Mouse (Mus musculus): ENCODE results near the gene S100pbp. TPM values are rescaled to one million over a fixed set of nuclear protein-coding genes. Genes with fewer than 3 reads are reported as not detected.
A peak's percentile ranks its signal among the peaks of the same experiment; 100 is the strongest.

The S100pbp gene
- polyA plus RNA-seq, 1 experiment from 2014 or later: 19.1 TPM

DNA sequence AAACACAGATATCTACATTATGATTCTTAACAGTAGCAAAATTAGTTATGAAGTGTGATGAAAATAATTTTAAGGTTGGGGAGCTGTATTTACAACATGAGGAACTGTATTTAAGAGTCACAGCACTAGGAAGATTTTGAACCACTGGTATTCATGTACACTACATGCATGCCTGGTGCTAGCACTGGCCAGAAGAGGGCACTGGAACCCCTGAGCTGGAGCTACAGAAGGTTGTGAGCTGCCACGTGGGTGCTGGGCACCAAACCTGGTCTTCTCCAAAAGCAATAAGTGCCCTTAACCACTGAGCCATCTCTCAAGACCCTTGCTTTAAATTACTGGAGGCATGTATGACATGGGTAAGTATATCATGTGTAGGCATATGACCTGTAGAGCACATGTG is 17.0 kb downstream of the S100pbp start:
- H3K4me3 ChIP-seq (ENCODE audit: low read length): no peak overlapping the region
- no peak for ATAC-seq
- WGBS: 54% methylated on average over 1 of the region's 1 CpGs

GRCm38 (mm10) chr4:129161581-129162255 is 27.8 kb downstream of the S100pbp start:
- Histone ChIP-seq H3K36me3 (ENCODE audit: control insufficient read depth, insufficient read depth, low read length) (peaks cover 9% of the 10 kb centered on the region; the same call in 1 of the 2 replicates), H3K27me3 (replicated peaks; ENCODE audit: control insufficient read depth, insufficient read depth, low read length) (no peaks in the 10 kb centered on the region), H3K9me3 (ENCODE audit: control insufficient read depth, low read length) (no peaks in the 10 kb centered on the region), H3K4me3 (ENCODE audit: low read length) (no peak overlapping the region), H3K9ac (ENCODE audit: low read depth, low read length) (no peak overlapping the region), H3K27ac (ENCODE audit: low read depth, low read length) (no peak overlapping the region), H3K4me2 (ENCODE audit: low read length) (no peak overlapping the region), H3K4me1 (ENCODE audit: control insufficient read depth, insufficient read depth, low read depth, low read length) (no peaks in the 10 kb centered on the region)
- 75% methylated on average over 4 of the region's 4 CpGs for WGBS
- ATAC-seq: no peak

More for the DNA sequence above, 17.0 kb downstream of the S100pbp start:
- H3K9ac ChIP-seq (ENCODE audit: low read depth, low read length): no peak overlapping the region
- H3K36me3 ChIP-seq (ENCODE audit: control insufficient read depth, insufficient read depth, low read length): peaks cover 23% of the 10 kb centered on the region
- H3K4me1 ChIP-seq (ENCODE audit: control insufficient read depth, insufficient read depth, low read depth, low read length): no peaks in the 10 kb centered on the region
- no peak overlapping the region for H3K27ac ChIP-seq (ENCODE audit: low read depth, low read length)
- H3K27me3 ChIP-seq (replicated peaks; ENCODE audit: control insufficient read depth, insufficient read depth, low read length): no peaks in the 10 kb centered on the region
- no peaks in the 10 kb centered on the region for H3K9me3 ChIP-seq (ENCODE audit: control insufficient read depth, low read length)
- H3K4me2 ChIP-seq (ENCODE audit: low read length): no peak overlapping the region

DNA sequence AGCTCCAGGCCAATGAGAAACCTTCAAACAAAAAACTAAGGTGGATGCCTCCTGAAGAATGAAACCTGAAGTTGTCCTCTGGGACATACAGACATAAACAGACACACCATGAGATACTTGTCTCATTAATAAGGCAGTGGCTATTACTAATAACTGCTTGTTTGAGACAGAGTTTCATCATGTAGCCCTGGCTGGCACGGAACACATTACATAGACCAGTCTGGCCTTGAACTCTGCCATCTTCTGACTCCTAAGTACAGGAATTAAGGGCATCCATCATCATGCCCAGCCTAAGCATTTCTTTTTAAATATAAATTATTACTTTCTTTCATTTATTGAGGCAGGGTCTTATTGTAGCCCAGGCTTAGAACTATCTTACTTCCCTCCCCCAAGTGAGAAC is 28.5 kb downstream of the S100pbp start:
- Histone ChIP-seq H3K9me3 (ENCODE audit: control insufficient read depth, low read length) (no peaks in the 10 kb centered on the region), H3K27ac (ENCODE audit: low read depth, low read length) (no peak overlapping the region), H3K36me3 (ENCODE audit: control insufficient read depth, insufficient read depth, low read length) (peaks cover 10% of the 10 kb centered on the region; the same call in 1 of the 2 replicates), H3K4me3 (ENCODE audit: low read length) (no peak overlapping the region), H3K9ac (ENCODE audit: low read depth, low read length) (no peak overlapping the region), H3K4me2 (ENCODE audit: low read length) (no peak overlapping the region), H3K4me1 (ENCODE audit: control insufficient read depth, insufficient read depth, low read depth, low read length) (no peaks in the 10 kb centered on the region), H3K27me3 (replicated peaks; ENCODE audit: control insufficient read depth, insufficient read depth, low read length) (no peaks in the 10 kb centered on the region)
- no peak for ATAC-seq
- WGBS: 88% methylated on average over 1 of the region's 1 CpGs

GRCm38 (mm10) chr4:129158549-129158948 is 31.0 kb downstream of the S100pbp start:
- H3K4me3 ChIP-seq (ENCODE audit: low read length): no peak overlapping the region
- H3K9ac ChIP-seq (ENCODE audit: low read depth, low read length): no peak overlapping the region
- no peak overlapping the region for H3K4me2 ChIP-seq (ENCODE audit: low read length)
- no peak overlapping the region for H3K27ac ChIP-seq (ENCODE audit: low read depth, low read length)
- ATAC-seq: no peak
- no peaks in the 10 kb centered on the region for H3K9me3 ChIP-seq (ENCODE audit: control insufficient read depth, low read length)
- peaks cover 10% of the 10 kb centered on the region; the same call in 1 of the 2 replicates for H3K36me3 ChIP-seq (ENCODE audit: control insufficient read depth, insufficient read depth, low read length)
- no peaks in the 10 kb centered on the region for H3K4me1 ChIP-seq (ENCODE audit: control insufficient read depth, insufficient read depth, low read depth, low read length)
- WGBS: 74% methylated on average over 3 of the region's 3 CpGs
- no peaks in the 10 kb centered on the region for H3K27me3 ChIP-seq (replicated peaks; ENCODE audit: control insufficient read depth, insufficient read depth, low read length)

- no peak for ATAC-seq
- H3K36me3 ChIP-seq (ENCODE audit: control insufficient read depth, insufficient read depth, low read length): peaks cover 13% of the 10 kb centered on the region
- no peaks in the 10 kb centered on the region for H3K9me3 ChIP-seq (ENCODE audit: control insufficient read depth, low read length)
- H3K4me2 ChIP-seq (ENCODE audit: low read length): no peak overlapping the region
- no peaks in the 10 kb centered on the region for H3K4me1 ChIP-seq (ENCODE audit: control insufficient read depth, insufficient read depth, low read depth, low read length)
- H3K9ac ChIP-seq (ENCODE audit: low read depth, low read length): no peak overlapping the region
- no peak overlapping the region for H3K4me3 ChIP-seq (ENCODE audit: low read length)
- WGBS: 93% methylated on average over 5 of the region's 5 CpGs
- H3K27ac ChIP-seq (ENCODE audit: low read depth, low read length): no peak overlapping the region
- H3K27me3 ChIP-seq (replicated peaks; ENCODE audit: control insufficient read depth, insufficient read depth, low read length): no peaks in the 10 kb centered on the region
Measured at GRCm38 (mm10) chr4:129157541-129157940, 32.0 kb downstream of the S100pbp start.

- no peaks in the 10 kb centered on the region for H3K9me3 ChIP-seq (ENCODE audit: control insufficient read depth, low read length)
Measured at GRCm38 (mm10) chr4:129151276-129151811, 38.2 kb downstream of the S100pbp start.

GRCm38 (mm10) chr4:129149321-129149720 is 40.2 kb downstream of the S100pbp start:
- no peak overlapping the region for H3K4me2 ChIP-seq (ENCODE audit: low read length)
- no peaks in the 10 kb centered on the region for H3K27me3 ChIP-seq (replicated peaks; ENCODE audit: control insufficient read depth, insufficient read depth, low read length)
- H3K9me3 ChIP-seq (ENCODE audit: control insufficient read depth, low read length): no peaks in the 10 kb centered on the region
- H3K4me3 ChIP-seq (ENCODE audit: low read length): no peak overlapping the region
- no peak overlapping the region for H3K27ac ChIP-seq (ENCODE audit: low read depth, low read length)
- no peak for ATAC-seq
- 76% methylated on average over 1 of the region's 1 CpGs for WGBS
- H3K9ac ChIP-seq (ENCODE audit: low read depth, low read length): no peak overlapping the region
- H3K36me3 ChIP-seq (ENCODE audit: control insufficient read depth, insufficient read depth, low read length): peaks cover 20% of the 10 kb centered on the region
- peaks cover 10% of the 10 kb centered on the region for H3K4me1 ChIP-seq (ENCODE audit: control insufficient read depth, insufficient read depth, low read depth, low read length)

More at GRCm38 (mm10) chr4:129151276-129151811, 38.2 kb downstream of the S100pbp start:
- no peak overlapping the region for H3K4me2 ChIP-seq (ENCODE audit: low read length)
- WGBS: 74% methylated on average over 4 of the region's 4 CpGs
- no peaks in the 10 kb centered on the region for H3K4me1 ChIP-seq (ENCODE audit: control insufficient read depth, insufficient read depth, low read depth, low read length)
- H3K4me3 ChIP-seq (ENCODE audit: low read length): no peak overlapping the region
- H3K9ac ChIP-seq (ENCODE audit: low read depth, low read length): no peak overlapping the region
- 0 out of 2 replicates have a peak, but pooled peaks have one; percentile 30 for ATAC-seq
- peaks cover 24% of the 10 kb centered on the region for H3K36me3 ChIP-seq (ENCODE audit: control insufficient read depth, insufficient read depth, low read length)
- H3K27me3 ChIP-seq (replicated peaks; ENCODE audit: control insufficient read depth, insufficient read depth, low read length): no peaks in the 10 kb centered on the region
- no peak overlapping the region for H3K27ac ChIP-seq (ENCODE audit: low read depth, low read length)

- Histone ChIP-seq H3K9me3 (ENCODE audit: control insufficient read depth, low read length) (no peaks in the 10 kb centered on the region), H3K36me3 (ENCODE audit: control insufficient read depth, insufficient read depth, low read length) (peaks cover 15% of the 10 kb centered on the region), H3K27ac (ENCODE audit: low read depth, low read length) (no peak overlapping the region), H3K4me3 (ENCODE audit: low read length) (no peak overlapping the region), H3K4me2 (ENCODE audit: low read length) (no peak overlapping the region), H3K9ac (ENCODE audit: low read depth, low read length) (no peak overlapping the region), H3K4me1 (ENCODE audit: control insufficient read depth, insufficient read depth, low read depth, low read length) (peaks cover 18% of the 10 kb centered on the region), H3K27me3 (replicated peaks; ENCODE audit: control insufficient read depth, insufficient read depth, low read length) (no peaks in the 10 kb centered on the region)
- ATAC-seq: no peak
- 78% methylated on average over 13 of the region's 13 CpGs for WGBS
Measured at GRCm38 (mm10) chr4:129147552-129148103, 41.9 kb downstream of the S100pbp start.

- H3K4me3 ChIP-seq (ENCODE audit: low read length): no peak overlapping the region
- H3K4me1 ChIP-seq (ENCODE audit: control insufficient read depth, insufficient read depth, low read depth, low read length): peaks cover 28% of the 10 kb centered on the region
- H3K9me3 ChIP-seq (ENCODE audit: control insufficient read depth, low read length): no peaks in the 10 kb centered on the region
- no peak overlapping the region for H3K4me2 ChIP-seq (ENCODE audit: low read length)
- no peak overlapping the region for H3K9ac ChIP-seq (ENCODE audit: low read depth, low read length)
- H3K27me3 ChIP-seq (replicated peaks; ENCODE audit: control insufficient read depth, insufficient read depth, low read length): no peaks in the 10 kb centered on the region
- ATAC-seq: no peak
- H3K27ac ChIP-seq (ENCODE audit: low read depth, low read length): no peak overlapping the region
- WGBS: 80% methylated on average over 2 of the region's 2 CpGs
- peaks cover 9% of the 10 kb centered on the region for H3K36me3 ChIP-seq (ENCODE audit: control insufficient read depth, insufficient read depth, low read length)
Measured at GRCm38 (mm10) chr4:129146392-129146791, 43.1 kb downstream of the S100pbp start.
